Mouse (Mus musculus): ENCODE data around the gene Psmb8. TPM values are rescaled to one million over a fixed set of nuclear protein-coding genes. Genes with fewer than 3 reads are reported as not detected.
"Not testable (repeated sequence)": the region's sequence is repeated elsewhere in the genome, so short reads cannot be mapped to it uniquely, and the experiment has no call there.

The Psmb8 gene
- total RNA-seq, 2 experiments from 2014 or later: 2.6 to 2.7 TPM

GRCm38 (mm10) chr17:34207456-34207855 is 9.9 kb downstream of the Psmb8 start:
- intact Hi-C loops (cut with DNase I): no loop called here
- no peak for DNase-seq (ENCODE audit: low spot score in 2 of 2)

GRCm38 (mm10) chr17:34207866-34208265 is 10.3 kb downstream of the Psmb8 start:
- DNase-seq (ENCODE audit: low spot score in 2 of 2): no peak
- intact Hi-C loops (cut with DNase I): no loop called here

GRCm38 (mm10) chr17:34208421-34208820 is 10.9 kb downstream of the Psmb8 start:
- intact Hi-C loops (cut with DNase I): no loop called here
- no peak for DNase-seq (ENCODE audit: low spot score in 2 of 2)

GRCm38 (mm10) chr17:34209680-34210079 is 12.2 kb downstream of the Psmb8 start:
- DNase-seq (ENCODE audit: low spot score in 2 of 2): no peak
- intact Hi-C loops (cut with DNase I): no loop called here

GRCm38 (mm10) chr17:34210599-34210998 is 13.1 kb downstream of the Psmb8 start:
- intact Hi-C loops (cut with DNase I): no loop called here
- no peak for DNase-seq (ENCODE audit: low spot score in 2 of 2)

GRCm38 (mm10) chr17:34211746-34212365 is 14.3 kb downstream of the Psmb8 start:
- intact Hi-C loops (cut with DNase I): no loop called here
- DNase-seq (ENCODE audit: low spot score in 2 of 2): no peak

DNA sequence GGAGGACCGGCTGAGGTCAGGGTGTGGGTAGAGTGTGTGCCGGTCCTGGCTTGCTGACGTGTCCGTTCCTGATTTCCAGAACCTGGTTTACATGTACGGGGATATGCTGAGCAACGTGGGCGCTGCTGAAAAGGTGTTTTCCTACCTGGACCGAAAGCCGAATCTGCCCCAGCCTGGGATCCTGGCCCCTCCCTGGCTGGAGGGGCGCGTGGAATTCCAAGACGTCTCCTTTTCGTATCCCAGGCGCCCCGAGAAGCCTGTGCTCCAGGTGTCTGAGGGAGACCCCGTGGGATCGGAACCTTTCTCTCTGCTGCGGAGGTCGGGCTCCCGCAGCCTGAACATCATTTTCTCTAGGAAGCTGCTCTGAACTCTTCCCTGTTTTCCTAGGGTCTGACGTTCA is 16.4 kb downstream of the Psmb8 start:
- DNase-seq (ENCODE audit: low spot score in 2 of 2): no peak
- intact Hi-C loops (cut with DNase I): no loop called here

GRCm38 (mm10) chr17:34215176-34215575 is 17.7 kb downstream of the Psmb8 start:
- no peak for DNase-seq (ENCODE audit: low spot score in 2 of 2)
- intact Hi-C loops (cut with DNase I): no loop called here

DNA sequence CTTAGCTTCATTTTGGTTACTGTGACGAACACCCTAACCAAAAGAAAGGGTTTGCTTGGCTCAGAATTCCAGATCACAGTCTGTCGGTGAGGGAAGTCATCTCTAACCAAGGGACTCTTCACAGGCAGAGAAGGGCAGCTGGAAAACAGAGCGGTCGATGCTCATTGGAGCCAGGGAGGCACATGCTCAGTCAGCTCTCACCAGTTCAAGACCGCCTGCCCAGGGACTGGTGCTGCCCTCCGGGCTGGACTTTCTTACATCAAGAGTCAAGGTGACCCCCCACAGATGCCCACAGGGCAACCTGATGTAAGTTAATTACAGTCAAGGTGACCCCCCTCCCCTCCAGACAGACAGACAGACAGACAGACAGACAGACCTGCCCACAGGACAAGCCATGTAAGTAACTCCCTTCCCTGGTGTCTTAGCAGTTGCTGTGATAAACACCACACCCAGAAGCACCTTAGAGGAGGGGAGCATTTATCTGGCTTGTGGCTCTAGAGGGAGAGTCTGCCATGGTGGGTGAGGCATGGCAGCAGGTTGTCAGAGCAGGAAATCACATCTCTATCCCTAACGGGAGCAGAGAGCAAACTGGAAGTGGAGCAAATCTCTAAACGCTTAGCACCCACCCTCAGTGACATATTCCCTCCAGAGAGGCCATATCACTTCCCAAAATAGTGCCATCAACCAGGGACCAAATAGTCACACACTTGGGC is 19.9 kb downstream of the Psmb8 start:
- DNase-seq (ENCODE audit: low spot score in 2 of 2): no peak
- intact Hi-C loops (cut with DNase I): no loop called here

- no peak for DNase-seq (ENCODE audit: low spot score in 2 of 2)
- intact Hi-C loops (cut with DNase I): loop anchor here (2.0 kb wide), 1 partner anchor 17 kb away; no protein-coding TSS in a partner anchor
Measured at GRCm38 (mm10) chr17:34217986-34218385, 20.5 kb downstream of the Psmb8 start.

DNA sequence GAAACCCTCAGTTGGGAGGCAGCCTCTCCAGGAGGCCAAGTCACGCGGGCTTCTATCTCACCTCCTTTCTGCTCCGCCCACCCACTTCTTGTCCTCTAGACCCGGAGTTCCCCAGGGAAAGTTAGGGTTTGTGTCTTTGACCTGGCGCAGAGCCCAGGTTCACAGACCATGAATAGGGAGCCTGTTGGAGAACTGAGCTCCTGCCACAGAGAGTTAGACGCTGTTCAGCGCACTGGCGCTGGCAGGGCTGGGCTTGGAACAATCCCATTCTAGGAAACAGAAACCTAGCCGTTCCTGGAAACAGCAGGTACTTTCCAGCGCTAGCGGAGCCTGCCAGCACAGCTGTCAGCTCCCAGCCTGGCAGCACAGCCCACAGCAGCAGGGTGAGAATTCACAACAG is 21.2 kb downstream of the Psmb8 start:
- intact Hi-C loops (cut with DNase I): loop anchor here (2.0 kb wide), 1 partner anchor 16 kb away; no protein-coding TSS in a partner anchor
- DNase-seq (ENCODE audit: low spot score in 2 of 2): peak; percentile 26 to 42

DNA sequence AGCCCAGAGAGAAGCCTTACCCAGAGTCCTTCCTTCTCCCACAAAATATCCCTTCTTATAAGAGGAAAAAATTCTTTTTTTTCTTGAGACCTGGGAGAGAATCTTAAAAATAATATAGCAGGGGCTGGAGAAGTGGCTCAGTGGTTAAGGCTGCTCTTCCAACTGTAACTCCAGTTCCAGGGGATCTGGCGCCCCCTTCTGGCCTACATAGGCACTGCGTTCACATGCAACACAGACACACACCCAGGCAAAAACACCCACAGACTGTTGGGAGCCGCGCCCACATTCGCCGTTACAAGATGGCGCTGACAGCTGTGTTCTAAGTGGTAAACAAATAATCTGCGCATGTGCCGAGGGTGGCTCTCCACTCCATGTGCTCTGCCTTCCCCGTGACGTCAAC is 21.6 kb downstream of the Psmb8 start:
- intact Hi-C loops (cut with DNase I): loop anchor here (2.0 kb wide), 1 partner anchor 16 kb away; no protein-coding TSS in a partner anchor
- DNase-seq (ENCODE audit: low spot score in 2 of 2): peak; percentile 49 to 57

- peak; percentile 36 to 74 for DNase-seq (ENCODE audit: low spot score in 2 of 2)
- intact Hi-C loops (cut with DNase I): loop anchor here (2.0 kb wide), 1 partner anchor 15 kb away; no protein-coding TSS in a partner anchor
Measured at GRCm38 (mm10) chr17:34219801-34220200, 22.3 kb downstream of the Psmb8 start.

- intact Hi-C loops (cut with DNase I); DNase-seq (ENCODE audit: low spot score in 2 of 2): not testable (repeated sequence)
Measured at GRCm38 (mm10) chr17:34220401-34220800, 22.9 kb downstream of the Psmb8 start.

- intact Hi-C loops (cut with DNase I): no loop called here
- no peak for DNase-seq (ENCODE audit: low spot score in 2 of 2)
Measured at GRCm38 (mm10) chr17:34224816-34225215, 27.3 kb downstream of the Psmb8 start.

DNA sequence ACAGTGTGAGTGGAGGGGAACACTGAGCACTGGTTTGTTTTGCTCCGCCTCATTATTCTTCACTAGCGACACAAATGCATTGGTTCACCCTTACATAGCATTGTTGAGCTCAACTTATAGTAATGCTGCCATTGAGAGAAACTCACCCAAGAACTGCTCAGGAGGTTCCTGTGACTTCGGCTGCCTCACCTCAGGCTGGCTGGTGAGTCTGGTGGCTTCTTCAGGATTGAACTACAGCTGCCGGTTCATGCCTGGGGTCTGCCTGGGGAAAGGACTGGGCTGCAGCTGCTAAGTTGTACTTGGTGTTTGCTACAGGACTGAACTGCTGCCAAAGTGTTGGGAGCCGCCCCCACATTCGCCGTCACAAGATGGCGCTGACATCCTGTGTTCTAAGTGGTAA is 27.9 kb downstream of the Psmb8 start:
- intact Hi-C loops (cut with DNase I): no loop called here
- DNase-seq (ENCODE audit: low spot score in 2 of 2): no peak

- intact Hi-C loops (cut with DNase I); DNase-seq (ENCODE audit: low spot score in 2 of 2): not testable (repeated sequence)
Measured at GRCm38 (mm10) chr17:34225911-34226310, 28.4 kb downstream of the Psmb8 start.

DNA sequence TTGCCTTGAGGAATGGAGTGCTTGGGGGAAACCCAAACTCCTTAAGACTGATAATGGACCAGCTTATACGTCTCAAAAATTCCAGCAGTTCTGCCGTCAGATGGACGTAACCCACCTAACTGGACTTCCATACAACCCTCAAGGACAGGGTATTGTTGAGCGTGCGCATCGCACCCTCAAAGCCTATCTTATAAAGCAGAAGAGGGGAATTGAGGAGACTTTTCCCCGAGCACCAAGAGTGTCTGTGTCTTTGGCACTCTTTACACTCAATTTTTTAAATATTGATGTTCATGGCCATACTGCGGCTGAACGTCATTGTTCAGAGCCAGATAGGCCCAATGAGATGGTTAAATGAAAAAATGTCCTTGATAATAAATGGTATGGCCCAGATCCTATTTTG is 33.5 kb downstream of the Psmb8 start:
- intact Hi-C loops (cut with DNase I): loop anchor here (10.0 kb wide), 1 partner anchor 126 kb away; no protein-coding TSS in a partner anchor
- not testable (repeated sequence) for DNase-seq (ENCODE audit: low spot score in 2 of 2)

DNA sequence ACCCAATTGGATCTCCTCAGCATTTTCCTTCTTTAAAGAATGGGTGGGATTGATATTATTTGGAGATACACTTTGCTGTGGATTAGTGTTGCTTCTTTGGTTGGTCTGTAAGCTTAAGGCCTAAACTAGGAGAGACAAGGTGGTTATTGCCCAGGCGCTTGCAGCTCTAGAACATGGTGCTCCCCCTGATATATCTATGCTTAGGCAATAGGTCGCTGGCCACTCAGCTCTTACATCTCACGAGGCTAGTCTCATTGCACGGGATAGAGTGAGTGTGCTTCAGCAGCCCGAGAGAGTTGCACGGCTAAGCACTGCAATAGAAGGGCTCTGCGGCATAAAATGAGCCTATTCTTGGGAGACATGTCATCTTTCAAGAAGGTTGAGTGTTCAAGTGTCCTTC is 34.5 kb downstream of the Psmb8 start:
- intact Hi-C loops (cut with DNase I): loop anchor here (10.0 kb wide), 1 partner anchor 127 kb away; no protein-coding TSS in a partner anchor
- not testable (repeated sequence) for DNase-seq (ENCODE audit: low spot score in 2 of 2)

DNA sequence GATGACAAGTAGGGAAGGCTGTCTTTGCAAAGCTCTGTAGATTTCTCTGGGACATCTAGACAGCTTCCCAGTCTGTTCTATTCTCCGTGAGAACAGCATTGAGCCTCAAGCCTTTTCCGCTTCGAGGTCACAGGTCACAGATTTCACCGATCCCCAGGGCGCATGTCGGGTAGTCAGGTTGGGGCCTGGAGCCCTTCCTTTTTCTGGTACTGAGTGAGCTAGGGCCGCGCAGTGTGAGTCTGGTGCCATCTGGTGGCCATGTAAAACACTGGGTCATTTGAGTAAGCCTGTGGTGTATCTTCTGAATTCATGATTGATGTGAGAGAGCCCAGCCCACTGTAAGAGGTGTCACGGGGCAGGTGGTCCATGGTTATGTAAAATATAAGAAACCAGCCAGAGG is 37.4 kb downstream of the Psmb8 start:
- intact Hi-C loops (cut with DNase I): loop anchor here (2.0 to 10.0 kb wide), 3 partner anchors 16 to 130 kb away; no protein-coding TSS in a partner anchor

GRCm38 (mm10) chr17:34236691-34237090 is 39.2 kb downstream of the Psmb8 start:
- intact Hi-C loops (cut with DNase I): loop anchor here (10.0 kb wide), 1 partner anchor 132 kb away; no protein-coding TSS in a partner anchor
- no peak for DNase-seq (ENCODE audit: low spot score in 2 of 2)

More for the DNA sequence above, 37.4 kb downstream of the Psmb8 start:
- peak; percentile 60 to 73 for DNase-seq (ENCODE audit: low spot score in 2 of 2)

Data from left cerebral cortex, postnatal 14 days (tissue).